Mouse (Mus musculus) B cell, adult 67 days (primary cell): Measurements from ENCODE around the gene Cnrip1. TPM values are rescaled to one million over a fixed set of nuclear protein-coding genes. Genes with fewer than 3 reads are reported as not detected.

Source experiments
- total RNA-seq, 2 experiments: library from RNA; stranded (reverse); gene quantifications; 4 replicates each; pipeline ENCODE4 v1.2.4; 2023

Cnrip1 gene
- 10 to 100 TPM; 16.8 to 22.1 TPM for total RNA-seq

GRCm38 (mm10) chr11:17051545-17052475 lies at the start of gene Cnrip1, which contains the start of gene Plek:
Cnrip1 (plus strand) TSS chr11:17051586.
Plek (minus strand) TSS chr11:17052381.

Other genes with a start within 250 kb of the Cnrip1 start
- 1 to 10 TPM; 4.3 TPM for gene Fbxo48, start 100.2 kb upstream of the Cnrip1 start, total RNA-seq
- gene Plek, start 795 bp downstream of the Cnrip1 start, total RNA-seq = 100 to 1,000 TPM; 193 to 200 TPM
- gene Ppp3r1, start 107.7 kb downstream of the Cnrip1 start, total RNA-seq = 100 to 1,000 TPM; 107 to 110 TPM
- 10 to 100 TPM in 1 of 2 experiments, 1 to 10 TPM in 1; 9.8 to 11.7 TPM for gene Wdr92, start 130.5 kb downstream of the Cnrip1 start, total RNA-seq
- gene Pno1, start 160.0 kb downstream of the Cnrip1 start, total RNA-seq = 10 to 100 TPM; 19.8 to 20.1 TPM
- gene C1d, start 206.0 kb downstream of the Cnrip1 start, total RNA-seq = 10 to 100 TPM; 40.0 to 49.5 TPM